Mouse (Mus musculus) bone marrow, adult 2 months (tissue): Measurements from ENCODE around the gene Amy2a3. TPM values are rescaled to one million over a fixed set of nuclear protein-coding genes. Genes with fewer than 3 reads are reported as not detected.
"Not testable (repeated sequence)": the region's sequence is repeated elsewhere in the genome, so short reads cannot be mapped to it uniquely, and the experiment has no call there.

Source experiments
- H3K27ac ChIP-seq: fragments of 200-500 bp; 2 replicates; pipeline ENCODE4 v1.5.1; 2012; ENCODE audit warnings: low read depth, mild to moderate bottlenecking, control low read depth, inconsistent platforms, low read length; ENCODE audit not compliant: control insufficient read depth, poor library complexity, insufficient read depth
- H3K4me1 ChIP-seq: fragments of 200-500 bp; 2 replicates; pipeline ENCODE4 v1.6.1; 2011; ENCODE audit warnings: low read length; ENCODE audit not compliant: control insufficient read depth, insufficient read depth
- H3K4me3 ChIP-seq: fragments of 200-500 bp; replicated peaks from 2 replicates; pipeline ENCODE3; 2011; ENCODE audit warnings: mild to moderate bottlenecking, low read depth, low read length, control low read depth; ENCODE audit not compliant: control insufficient read depth
- WGBS: fragments of 180-500 bp; shearing (Covaris S2); methylation state at CpG from one replicate; pipeline ENCODE4 v1.1.7; 2018; 5-methylcytosine and 5-hydroxymethylcytosine counted together
- polyA plus RNA-seq: library from polyadenylated mRNA; stranded (reverse); fragments of >200 nt; gene quantifications from 2 replicates; pipeline ENCODE4 v1.2.4, GENCODE M21; 2011; ENCODE audit warnings: low replicate concordance; ENCODE audit not compliant: missing spikeins, insufficient read depth, insufficient read length

Gene Amy2a3
- polyA plus RNA-seq, result not detected in 2 replicates

DNA sequence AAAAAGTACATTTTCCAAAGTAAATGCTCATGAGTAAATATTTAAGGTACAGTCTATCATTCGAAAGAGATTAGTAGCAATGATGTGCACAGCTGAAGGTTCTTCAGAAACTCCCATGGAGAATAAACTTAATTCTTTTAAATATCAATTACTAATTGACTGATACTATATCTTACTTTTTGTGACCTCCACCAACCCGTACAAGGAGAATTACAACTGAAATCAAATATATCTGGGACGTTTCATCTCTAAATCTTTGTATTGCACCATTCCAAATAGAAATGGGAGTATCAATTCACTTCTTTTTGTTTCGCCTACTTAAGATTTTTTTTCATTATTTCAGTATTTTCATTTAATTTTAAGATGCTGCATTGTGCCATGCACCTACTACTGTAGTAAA lies at the start of gene Amy2a3:
Gene Amy2a3, minus strand, starts transcription at position 101 of the 400 bp plus-strand sequence.
- not testable (repeated sequence) for H3K4me1 ChIP-seq, H3K27ac ChIP-seq, H3K4me3 ChIP-seq
- no CpG with 5 or more reads among the region's 4 CpGs for WGBS

- WGBS, result no CpG with 5 or more reads among the region's 4 CpGs
- not testable (repeated sequence) for H3K4me3 ChIP-seq, H3K27ac ChIP-seq, H3K4me1 ChIP-seq
Observed at GRCm38 (mm10) chr3:113356558-113356957, 32.7 kb upstream of the Amy2a3 start, which contains the start of gene Amy2a2. Amy2a2 (minus strand) TSS chr3:113356658.

- H3K27ac ChIP-seq, H3K4me1 ChIP-seq, H3K4me3 ChIP-seq: not testable (repeated sequence)
Observed at GRCm38 (mm10) chr3:113345484-113345883, 21.6 kb upstream of the Amy2a3 start.

DNA sequence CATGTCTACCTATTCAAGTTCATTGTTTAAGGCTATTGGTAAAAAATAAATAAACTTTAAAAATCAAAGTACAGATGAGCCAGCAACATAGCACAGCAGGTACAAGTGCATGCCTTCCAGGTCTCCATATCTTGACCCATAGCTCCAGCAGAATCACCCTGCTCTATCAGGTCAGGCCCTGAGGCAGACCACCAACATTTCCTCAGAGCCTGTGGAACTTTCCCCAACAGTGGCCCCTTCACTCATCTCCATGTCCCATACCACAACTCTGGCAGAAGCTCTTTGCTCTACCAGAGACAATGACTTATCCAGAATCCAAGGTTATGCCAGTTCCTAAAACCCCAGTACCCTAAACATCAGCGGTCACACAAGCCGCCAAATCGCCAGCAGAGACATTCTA lies 10.9 kb downstream of the Amy2a3 start:
- H3K4me3 ChIP-seq, H3K27ac ChIP-seq, H3K4me1 ChIP-seq: not testable (repeated sequence)
- WGBS, result no CpG with 5 or more reads among the region's 3 CpGs

GRCm38 (mm10) chr3:113291349-113291748 lies 32.5 kb downstream of the Amy2a3 start, which contains the start of gene Amy2a4:
Amy2a4 (minus strand) TSS chr3:113291449.
- H3K27ac ChIP-seq, H3K4me3 ChIP-seq, H3K4me1 ChIP-seq: not testable (repeated sequence)
- WGBS, result no CpG with 5 or more reads among the region's 4 CpGs

GRCm38 (mm10) chr3:113280285-113280684 lies 43.6 kb downstream of the Amy2a3 start:
- H3K4me3 ChIP-seq, H3K27ac ChIP-seq, H3K4me1 ChIP-seq: not testable (repeated sequence)

GRCm38 (mm10) chr3:113279586-113279985 lies 44.3 kb downstream of the Amy2a3 start:
- not testable (repeated sequence) for H3K4me3 ChIP-seq, H3K27ac ChIP-seq, H3K4me1 ChIP-seq

Other genes with a start within 250 kb of the Amy2a3 start
- not detected in 2 replicates for gene Amy2a5, start 65.2 kb downstream of the Amy2a3 start, polyA plus RNA-seq
- not detected in 2 replicates for gene Amy2a4, start 32.6 kb downstream of the Amy2a3 start, polyA plus RNA-seq
- not detected in 2 replicates for gene Amy2a2, start 32.6 kb upstream of the Amy2a3 start, polyA plus RNA-seq
- not detected in 2 replicates for gene Amy2a1, start 208.4 kb upstream of the Amy2a3 start, polyA plus RNA-seq